Mouse (Mus musculus): ENCODE data around the gene Gorab. TPM values are rescaled to one million over a fixed set of nuclear protein-coding genes. Genes with fewer than 3 reads are reported as not detected.

Gene Gorab
- polyA plus RNA-seq, 2 experiments, result 19.6 to 28.3 TPM

GRCm38 (mm10) chr1:163337821-163338220 lies 65.6 kb downstream of the Gorab start:
- H3K4me3 ChIP-seq (replicated peaks; ENCODE audit: low read length), result no peak overlapping the region
- H3K4me2 ChIP-seq (replicated peaks; ENCODE audit: low read depth, low read length, severe bottlenecking), result no peak overlapping the region
- no peaks in the 10 kb centered on the region for H3K4me1 ChIP-seq (ENCODE audit: control insufficient read depth, insufficient read depth, low read length)
- 78% methylated on average over 2 of the region's 2 CpGs for WGBS
- no peak for DNase-seq (ENCODE audit: low spot score)
- no peaks in the 10 kb centered on the region for H3K27me3 ChIP-seq (ENCODE audit: control insufficient read depth, insufficient read depth, low read length)
- no peak overlapping the region for H3K27ac ChIP-seq (replicated peaks; ENCODE audit: low read depth, low read length)
- TF ChIP-seq POLR2A (IDR thresholded peaks at IDR 0.05; ENCODE audit: borderline replicate concordance, extremely low read depth, insufficient read depth, insufficient read length), result no peak
- H3K9me3 ChIP-seq (ENCODE audit: control insufficient read depth, low read length), result no peaks in the 10 kb centered on the region
- H3K9ac ChIP-seq (ENCODE audit: low read depth, low read length, severe bottlenecking), result no peak overlapping the region
- no peaks in the 10 kb centered on the region for H3K36me3 ChIP-seq (ENCODE audit: control insufficient read depth, insufficient read depth, low read length)
- ATAC-seq (ENCODE audit: low FRiP score, low read depth), result no peak

Other genes with a start within 250 kb of the Gorab start
- gene Prrx1, start 90.0 kb downstream of the Gorab start, polyA plus RNA-seq (2012; rRNA removed), result 122 and 123 TPM in 2 replicates
- gene Prrx1, start 90.0 kb downstream of the Gorab start, polyA plus RNA-seq (2014; fragmentation: Nextera tagmentation; extraction: Ambion mirVana), result 114 and 134 TPM in 2 replicates